Mouse (Mus musculus): ENCODE data around the gene Gcm1. TPM values are rescaled to one million over a fixed set of nuclear protein-coding genes. Genes with fewer than 3 reads are reported as not detected.

The Gcm1 gene
- polyA plus RNA-seq, 1 experiment from 2014 or later, result 0.14 TPM

GRCm38 (mm10) chr9:78087751-78088150 lies 36.0 kb downstream of the Gcm1 start:
- no peak for ATAC-seq
- no peak overlapping the region for H3K9ac ChIP-seq (replicated peaks; ENCODE audit: low read depth)
- H3K27ac ChIP-seq (ENCODE audit: low read length), result no peak overlapping the region
- no peak overlapping the region for H3K4me2 ChIP-seq (replicated peaks; ENCODE audit: low read depth, low read length)
- no peak for DNase-seq (ENCODE audit: low spot score)
- no peaks in the 10 kb centered on the region for H3K9me3 ChIP-seq (ENCODE audit: low read length)
- H3K36me3 ChIP-seq (ENCODE audit: insufficient read depth, low read length), result peaks cover 38% of the 10 kb centered on the region
- WGBS, result 90% methylated on average over 9 of the region's 9 CpGs
- TF ChIP-seq EP300 (IDR thresholded peaks at IDR 0.05) (no peak), CTCF (IDR thresholded peaks at IDR 0.05) (no peak)
- H3K27me3 ChIP-seq (replicated peaks; ENCODE audit: insufficient read depth, low read length), result no peaks in the 10 kb centered on the region
- no peak overlapping the region for H3K4me3 ChIP-seq (ENCODE audit: low read depth, low read length)
- H3K4me1 ChIP-seq (ENCODE audit: insufficient read depth, low read depth, low read length), result no peaks in the 10 kb centered on the region

GRCm38 (mm10) chr9:78088521-78088920 lies 36.8 kb downstream of the Gcm1 start:
- no peak overlapping the region for H3K4me2 ChIP-seq (replicated peaks; ENCODE audit: low read depth, low read length)
- H3K9me3 ChIP-seq (ENCODE audit: low read length), result no peaks in the 10 kb centered on the region
- no peak overlapping the region for H3K4me3 ChIP-seq (ENCODE audit: low read depth, low read length)
- DNase-seq (ENCODE audit: low spot score) (no peak), ATAC-seq (no peak)
- peaks cover 42% of the 10 kb centered on the region for H3K36me3 ChIP-seq (ENCODE audit: insufficient read depth, low read length)
- no peak for TF ChIP-seq EP300 (IDR thresholded peaks at IDR 0.05)
- TF ChIP-seq CTCF (IDR thresholded peaks at IDR 0.05), result no peak
- 69% methylated on average over 4 of the region's 4 CpGs for WGBS
- H3K27me3 ChIP-seq (replicated peaks; ENCODE audit: insufficient read depth, low read length), result no peaks in the 10 kb centered on the region
- H3K27ac ChIP-seq (ENCODE audit: low read length), result no peak overlapping the region
- H3K4me1 ChIP-seq (ENCODE audit: insufficient read depth, low read depth, low read length), result no peaks in the 10 kb centered on the region
- no peak overlapping the region for H3K9ac ChIP-seq (replicated peaks; ENCODE audit: low read depth)

GRCm38 (mm10) chr9:78088971-78089370 lies 37.2 kb downstream of the Gcm1 start:
- 76% methylated on average over 7 of the region's 7 CpGs for WGBS
- H3K27ac ChIP-seq (ENCODE audit: low read length), result no peak overlapping the region

GRCm38 (mm10) chr9:78089906-78090305 lies 38.2 kb downstream of the Gcm1 start:
- WGBS, result 84% methylated on average over 1 of the region's 1 CpGs
- Histone ChIP-seq H3K27me3 (replicated peaks; ENCODE audit: insufficient read depth, low read length) (no peaks in the 10 kb centered on the region), H3K4me1 (ENCODE audit: insufficient read depth, low read depth, low read length) (no peaks in the 10 kb centered on the region), H3K27ac (ENCODE audit: low read length) (no peak overlapping the region), H3K4me3 (ENCODE audit: low read depth, low read length) (no peak overlapping the region), H3K9me3 (ENCODE audit: low read length) (no peaks in the 10 kb centered on the region), H3K36me3 (ENCODE audit: insufficient read depth, low read length) (peaks cover 35% of the 10 kb centered on the region), H3K9ac (replicated peaks; ENCODE audit: low read depth) (no peak overlapping the region), H3K4me2 (replicated peaks; ENCODE audit: low read depth, low read length) (no peak overlapping the region)
- DNase-seq (ENCODE audit: low spot score) (no peak), ATAC-seq (no peak)
- TF ChIP-seq CTCF (IDR thresholded peaks at IDR 0.05) (no peak), EP300 (IDR thresholded peaks at IDR 0.05) (no peak)

More at GRCm38 (mm10) chr9:78088971-78089370, 37.2 kb downstream of the Gcm1 start:
- no peak overlapping the region for H3K4me2 ChIP-seq (replicated peaks; ENCODE audit: low read depth, low read length)
- no peaks in the 10 kb centered on the region for H3K4me1 ChIP-seq (ENCODE audit: insufficient read depth, low read depth, low read length)
- peaks cover 41% of the 10 kb centered on the region for H3K36me3 ChIP-seq (ENCODE audit: insufficient read depth, low read length)
- no peak for TF ChIP-seq EP300 (IDR thresholded peaks at IDR 0.05)
- TF ChIP-seq CTCF (IDR thresholded peaks at IDR 0.05), result no peak
- no peak overlapping the region for H3K9ac ChIP-seq (replicated peaks; ENCODE audit: low read depth)
- H3K4me3 ChIP-seq (ENCODE audit: low read depth, low read length), result no peak overlapping the region
- ATAC-seq (no peak), DNase-seq (ENCODE audit: low spot score) (no peak)
- no peaks in the 10 kb centered on the region for H3K9me3 ChIP-seq (ENCODE audit: low read length)
- H3K27me3 ChIP-seq (replicated peaks; ENCODE audit: insufficient read depth, low read length), result no peaks in the 10 kb centered on the region

- H3K4me1 ChIP-seq (ENCODE audit: insufficient read depth, low read depth, low read length), result no peaks in the 10 kb centered on the region
- DNase-seq (ENCODE audit: low spot score) (no peak), ATAC-seq (no peak)
- 95% methylated on average over 3 of the region's 3 CpGs for WGBS
- H3K4me3 ChIP-seq (ENCODE audit: low read depth, low read length), result no peak overlapping the region
- TF ChIP-seq CTCF (IDR thresholded peaks at IDR 0.05), result no peak
- no peak for TF ChIP-seq EP300 (IDR thresholded peaks at IDR 0.05)
- H3K9me3 ChIP-seq (ENCODE audit: low read length), result no peaks in the 10 kb centered on the region
- H3K27me3 ChIP-seq (replicated peaks; ENCODE audit: insufficient read depth, low read length), result no peaks in the 10 kb centered on the region
- no peak overlapping the region for H3K9ac ChIP-seq (replicated peaks; ENCODE audit: low read depth)
- H3K4me2 ChIP-seq (replicated peaks; ENCODE audit: low read depth, low read length), result no peak overlapping the region
- peaks cover 35% of the 10 kb centered on the region; the same call in 1 of the 2 replicates for H3K36me3 ChIP-seq (ENCODE audit: insufficient read depth, low read length)
- no peak overlapping the region for H3K27ac ChIP-seq (ENCODE audit: low read length)
Measured at GRCm38 (mm10) chr9:78090596-78090995, 38.9 kb downstream of the Gcm1 start.

GRCm38 (mm10) chr9:78095686-78096085 lies 44.0 kb downstream of the Gcm1 start:
- TF ChIP-seq CTCF (IDR thresholded peaks at IDR 0.05) (no peak), EP300 (IDR thresholded peaks at IDR 0.05) (no peak)
- H3K4me1 ChIP-seq (ENCODE audit: insufficient read depth, low read depth, low read length), result no peaks in the 10 kb centered on the region
- DNase-seq (ENCODE audit: low spot score) (no peak), ATAC-seq (no peak)
- H3K4me2 ChIP-seq (replicated peaks; ENCODE audit: low read depth, low read length), result no peak overlapping the region
- H3K9me3 ChIP-seq (ENCODE audit: low read length), result no peaks in the 10 kb centered on the region
- peaks cover 45% of the 10 kb centered on the region; the same call in 1 of the 2 replicates for H3K36me3 ChIP-seq (ENCODE audit: insufficient read depth, low read length)
- H3K9ac ChIP-seq (replicated peaks; ENCODE audit: low read depth), result no peak overlapping the region
- 95% methylated on average over 12 of the region's 12 CpGs for WGBS
- H3K27ac ChIP-seq (ENCODE audit: low read length), result no peak overlapping the region
- H3K27me3 ChIP-seq (replicated peaks; ENCODE audit: insufficient read depth, low read length), result no peaks in the 10 kb centered on the region
- no peak overlapping the region for H3K4me3 ChIP-seq (ENCODE audit: low read depth, low read length)

GRCm38 (mm10) chr9:78096376-78096775 lies 44.7 kb downstream of the Gcm1 start:
- 99% methylated on average over 5 of the region's 6 CpGs for WGBS
- no peak for TF ChIP-seq EP300 (IDR thresholded peaks at IDR 0.05)
- TF ChIP-seq CTCF (IDR thresholded peaks at IDR 0.05), result peak; percentile 50

More at GRCm38 (mm10) chr9:78096376-78096775, 44.7 kb downstream of the Gcm1 start:
- Histone ChIP-seq H3K9ac (replicated peaks; ENCODE audit: low read depth) (no peak overlapping the region), H3K4me1 (ENCODE audit: insufficient read depth, low read depth, low read length) (no peaks in the 10 kb centered on the region), H3K4me3 (ENCODE audit: low read depth, low read length) (no peak overlapping the region), H3K9me3 (ENCODE audit: low read length) (no peaks in the 10 kb centered on the region), H3K27me3 (replicated peaks; ENCODE audit: insufficient read depth, low read length) (no peaks in the 10 kb centered on the region), H3K4me2 (replicated peaks; ENCODE audit: low read depth, low read length) (no peak overlapping the region), H3K27ac (ENCODE audit: low read length) (no peak overlapping the region), H3K36me3 (ENCODE audit: insufficient read depth, low read length) (peaks cover 45% of the 10 kb centered on the region; the same call in 1 of the 2 replicates)
- DNase-seq (ENCODE audit: low spot score) (no peak), ATAC-seq (no peak)
